Mouse (Mus musculus) gastrocnemius, adult 8-10 months (tissue): ENCODE measurements around the gene Exd2. TPM values are rescaled to one million over a fixed set of nuclear protein-coding genes. Genes with fewer than 3 reads are reported as not detected.

Source experiments
- DNase-seq, 2 experiments: peaks; one replicate each; pipeline ENCODE4 v3.0.0; 2022; ENCODE audit warnings: low spot score in 2 of 2
- total RNA-seq, 4 experiments: library from RNA; stranded (reverse); gene quantifications; 2 replicates each; pipeline ENCODE4 v1.2.4; 2022

Gene Exd2
- total RNA-seq, 4 experiments from 2014 or later = 30.6 to 39.1 (median 34.5) TPM

DNA sequence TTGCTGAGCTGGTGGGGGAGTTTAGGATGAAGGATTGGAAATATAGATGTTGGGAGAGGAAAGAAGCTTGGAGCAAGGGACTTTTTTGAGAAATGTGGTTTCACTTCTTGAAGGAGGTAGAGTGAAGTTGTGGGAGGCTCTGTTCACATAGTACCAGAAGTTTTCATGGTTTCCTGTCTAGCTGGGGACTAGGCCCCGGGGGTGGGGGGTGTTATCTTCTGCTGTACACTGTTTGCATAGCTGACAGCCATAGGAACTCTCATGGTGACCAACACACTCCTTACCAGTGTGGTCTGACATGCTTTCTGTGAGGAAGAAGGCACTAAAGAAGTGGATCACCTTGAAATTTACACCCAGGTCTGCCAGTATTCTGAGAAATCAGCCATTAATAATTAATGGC, 32.8 kb downstream of the Exd2 start:
- DNase-seq = no peak

DNA sequence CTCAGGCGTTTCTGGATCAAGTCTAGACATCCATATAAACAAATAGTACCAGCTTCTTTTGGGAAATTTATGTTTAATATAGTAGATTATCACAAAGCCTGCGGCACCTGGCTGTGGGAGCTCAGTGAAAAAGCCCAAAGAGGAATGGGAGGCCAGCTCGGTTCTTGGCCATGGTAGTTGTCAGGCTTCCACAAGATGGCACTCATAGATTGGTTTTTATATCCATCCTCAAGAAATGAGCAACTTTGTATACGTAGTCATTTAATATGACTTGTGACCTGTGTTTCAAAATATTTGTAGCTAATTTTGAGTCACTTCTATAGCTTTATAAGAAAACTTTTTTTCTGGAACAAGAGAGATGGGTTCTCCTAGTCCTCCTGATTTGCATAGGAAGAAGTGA, 35.5 kb downstream of the Exd2 start:
- no peak for DNase-seq

GRCm38 (mm10) chr12:80500506-80500905, 37.6 kb downstream of the Exd2 start:
- DNase-seq = no peak

DNA sequence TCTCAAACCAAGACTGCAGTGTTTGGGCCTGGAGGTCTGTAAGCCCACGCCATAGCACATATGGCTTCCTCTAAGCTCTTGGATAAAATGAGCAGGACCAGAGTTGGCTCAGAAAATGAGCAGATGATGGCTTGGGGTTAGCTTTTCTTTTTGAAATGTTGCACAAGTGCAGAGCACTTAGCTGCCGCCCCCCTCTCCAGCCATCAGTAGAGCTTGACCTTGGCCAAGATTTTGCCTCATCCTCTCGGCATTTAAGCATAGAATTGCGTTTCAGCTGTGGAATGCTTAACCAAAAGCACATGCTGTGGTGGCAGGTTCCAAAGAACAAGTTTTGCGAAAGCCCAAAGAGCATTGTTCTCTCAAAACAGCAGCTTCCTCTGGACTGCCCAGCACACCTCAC, 41.8 kb downstream of the Exd2 start:
- DNase-seq = peak in 1 of 2 experiments; percentile 17

DNA sequence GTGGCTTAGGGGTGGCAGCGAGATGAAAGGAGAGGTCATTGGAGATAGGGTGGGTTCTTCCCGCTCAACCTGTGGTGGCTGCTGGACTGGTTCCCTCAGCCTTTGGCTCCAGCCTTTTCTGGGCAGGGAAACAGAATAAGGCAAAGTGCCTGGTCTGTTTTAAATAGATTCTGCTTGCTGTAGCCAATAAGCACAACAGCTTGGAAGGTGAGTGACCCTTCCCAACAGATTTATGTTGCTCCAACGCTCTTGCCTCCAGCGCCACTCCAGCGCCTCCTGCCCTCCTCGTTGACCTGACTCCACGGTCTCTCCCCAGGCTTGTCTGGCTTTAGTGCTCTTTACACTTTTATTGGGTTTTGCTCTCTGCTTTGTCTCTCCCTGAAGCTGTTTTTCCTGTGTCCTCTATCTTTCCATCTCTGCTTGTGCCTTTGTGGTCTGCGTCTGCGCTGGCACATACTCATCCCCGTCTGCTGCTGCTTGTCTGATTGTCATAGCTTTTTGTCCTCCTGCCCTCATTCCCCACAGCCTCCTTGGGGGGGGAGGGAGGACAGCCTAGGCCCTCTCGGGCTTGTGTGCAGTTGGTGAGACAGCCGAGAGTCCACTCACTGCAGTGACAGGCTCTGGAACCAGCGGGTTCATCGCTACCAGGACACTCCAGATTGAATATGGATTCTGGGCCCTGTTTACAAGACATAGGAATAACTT, 44.3 kb downstream of the Exd2 start:
- peak; percentile 57 to 64 for DNase-seq

DNA sequence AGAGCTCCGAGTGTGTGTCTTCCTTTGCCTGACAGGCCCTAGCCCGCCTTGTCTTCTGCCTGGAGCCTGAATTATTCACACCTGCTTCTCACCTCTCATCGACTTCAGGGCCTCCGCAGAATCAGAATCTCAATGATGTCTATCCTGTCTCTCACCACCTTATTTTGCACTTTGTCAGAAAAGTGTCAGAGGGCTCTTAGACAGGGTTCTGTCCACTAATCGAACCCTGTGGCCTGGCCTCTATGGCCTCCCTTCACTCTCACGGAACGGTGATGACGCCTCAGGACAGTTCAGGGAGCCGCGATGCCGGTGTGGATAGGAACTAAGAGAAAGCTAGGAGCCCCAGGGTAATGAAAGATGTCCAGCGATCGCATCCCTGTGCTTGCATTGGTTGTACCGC, 55.1 kb downstream of the Exd2 start, which contains the start of gene Galnt16:
Galnt16 (plus strand) TSS at position 301 of the 400 bp plus-strand sequence.
- no peak for DNase-seq

GRCm38 (mm10) chr12:80518393-80518756, 55.5 kb downstream of the Exd2 start:
- no peak for DNase-seq

- no peak for DNase-seq
Measured at GRCm38 (mm10) chr12:80518757-80519620, 56.1 kb downstream of the Exd2 start.

DNA sequence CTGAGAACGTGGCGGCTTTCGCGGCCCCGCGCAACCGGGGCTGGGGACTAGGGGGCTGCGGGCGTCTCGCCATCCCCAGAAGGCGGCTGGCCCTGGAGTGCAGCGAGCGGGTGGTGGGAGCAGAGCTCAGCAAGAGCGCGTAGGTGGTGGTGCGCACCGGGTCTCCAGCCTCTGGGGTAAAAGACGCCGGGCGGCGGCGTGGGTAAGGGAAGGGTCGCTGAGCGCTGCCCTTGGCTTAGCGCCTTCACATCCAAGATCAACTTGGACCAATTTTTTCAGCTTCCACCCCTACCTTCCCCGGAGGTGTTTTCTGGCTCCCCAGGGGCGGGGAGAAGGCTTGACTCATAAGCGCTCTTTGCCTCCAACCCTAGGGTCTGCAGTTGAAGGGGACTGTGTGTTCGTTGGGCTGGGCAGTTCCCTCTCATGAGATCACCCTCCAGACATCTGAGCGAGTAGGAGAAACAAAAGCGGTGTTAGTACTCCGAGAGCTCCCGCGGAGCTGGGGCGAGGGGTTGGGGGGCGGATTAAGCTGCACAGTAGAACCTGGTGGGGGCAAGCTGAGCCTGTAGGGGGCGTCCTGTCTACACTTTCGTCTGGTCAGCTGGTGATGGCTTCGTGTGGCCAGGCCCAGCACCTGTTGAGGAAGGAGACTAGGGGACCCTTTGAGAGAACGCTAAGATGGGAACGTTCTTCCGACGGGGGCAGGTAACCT, 56.9 kb downstream of the Exd2 start:
- peak in 1 of 2 experiments; percentile 15 for DNase-seq

DNA sequence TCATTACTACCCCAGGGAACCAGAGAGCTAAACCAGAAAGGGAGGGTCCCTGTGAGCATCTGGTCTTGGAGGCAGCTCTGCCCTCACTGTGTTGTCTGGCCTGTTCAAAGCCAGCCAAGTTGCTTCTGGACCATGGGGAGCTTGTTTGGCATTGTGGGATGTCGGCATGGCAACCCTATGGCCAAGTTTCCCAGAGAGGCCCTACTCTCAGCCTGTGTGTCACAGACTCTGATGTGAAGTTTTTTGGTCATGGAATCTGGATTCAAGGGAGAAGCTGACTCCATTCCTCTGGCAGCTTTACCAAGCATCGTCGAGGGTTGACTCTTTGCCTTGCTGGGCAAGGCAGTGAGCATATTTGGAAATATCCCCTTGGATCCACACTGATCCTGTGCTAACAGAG, 59.1 kb downstream of the Exd2 start:
- DNase-seq = peak; percentile 33 to 46

DNA sequence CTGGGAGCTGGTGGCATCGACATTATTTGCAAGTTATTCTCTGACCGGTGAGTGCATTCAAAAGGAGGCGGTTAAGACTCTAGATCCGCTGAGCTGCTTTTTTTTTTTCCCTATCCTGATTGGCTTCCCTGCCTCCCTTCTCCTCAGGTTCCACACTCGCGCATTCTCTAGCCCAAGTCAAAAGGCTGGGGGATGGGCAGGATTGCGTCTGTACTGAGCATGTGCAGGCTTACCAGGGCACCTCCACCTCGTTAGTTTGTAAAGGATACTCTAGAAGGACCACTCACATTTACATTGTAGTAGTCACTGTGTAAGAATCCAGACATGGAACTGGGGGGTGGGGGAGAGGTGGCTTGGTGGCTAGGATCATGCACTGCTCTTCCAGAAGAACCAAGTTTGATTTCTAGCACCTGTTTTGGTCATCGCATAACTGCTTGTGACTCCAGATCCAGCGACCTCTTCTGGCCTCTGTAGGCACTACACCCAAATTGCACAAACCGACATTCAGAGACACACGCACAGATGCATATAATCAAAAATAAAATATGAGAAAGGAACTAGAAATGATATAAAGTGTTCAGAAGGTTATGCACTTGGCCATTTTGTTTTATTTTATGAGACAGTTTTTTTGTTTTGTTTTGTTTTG, 61.5 kb downstream of the Exd2 start:
- no peak for DNase-seq

GRCm38 (mm10) chr12:80525513-80525912, 62.6 kb downstream of the Exd2 start:
- DNase-seq = no peak

DNA sequence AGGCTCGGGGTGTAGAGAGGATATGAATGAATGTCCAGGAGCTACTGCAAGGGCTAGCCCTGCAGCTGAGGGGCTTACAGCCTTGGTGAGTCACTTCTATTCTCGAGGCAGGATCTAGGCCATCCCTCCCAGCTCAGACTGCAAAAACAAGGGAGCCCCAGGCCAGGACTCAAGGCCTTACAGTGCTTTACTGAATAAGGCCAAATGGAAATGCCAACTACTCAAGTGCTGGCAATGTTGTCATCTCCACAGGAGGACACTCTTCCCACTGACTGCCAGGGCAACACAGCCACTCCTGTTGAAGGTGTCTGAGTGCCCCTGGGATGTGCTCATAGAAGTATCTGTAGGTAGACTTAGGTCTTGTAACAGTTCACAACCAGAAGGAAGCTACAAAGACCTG, 63.6 kb downstream of the Exd2 start:
- no peak for DNase-seq

- no peak for DNase-seq
Measured at GRCm38 (mm10) chr12:80527727-80528389, 65.0 kb downstream of the Exd2 start.

DNA sequence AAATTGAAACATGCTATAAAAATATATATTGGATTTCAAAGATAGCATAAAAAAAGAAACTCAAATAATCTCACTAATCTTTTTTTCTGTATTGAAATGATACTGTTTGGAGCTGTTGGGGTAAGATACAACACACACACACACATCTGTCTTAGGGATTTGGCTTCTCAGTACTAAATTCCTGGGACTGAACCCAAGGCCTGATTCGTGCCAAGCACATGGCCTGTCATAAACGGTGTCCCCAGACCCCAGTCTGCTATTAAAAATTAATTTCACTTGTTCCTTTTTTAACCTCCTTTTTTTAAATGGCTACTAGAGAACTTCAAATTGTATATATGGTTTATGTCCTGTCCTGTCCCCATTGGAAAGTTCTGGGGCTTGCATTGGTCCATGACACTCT, 67.2 kb downstream of the Exd2 start:
- DNase-seq = no peak

DNA sequence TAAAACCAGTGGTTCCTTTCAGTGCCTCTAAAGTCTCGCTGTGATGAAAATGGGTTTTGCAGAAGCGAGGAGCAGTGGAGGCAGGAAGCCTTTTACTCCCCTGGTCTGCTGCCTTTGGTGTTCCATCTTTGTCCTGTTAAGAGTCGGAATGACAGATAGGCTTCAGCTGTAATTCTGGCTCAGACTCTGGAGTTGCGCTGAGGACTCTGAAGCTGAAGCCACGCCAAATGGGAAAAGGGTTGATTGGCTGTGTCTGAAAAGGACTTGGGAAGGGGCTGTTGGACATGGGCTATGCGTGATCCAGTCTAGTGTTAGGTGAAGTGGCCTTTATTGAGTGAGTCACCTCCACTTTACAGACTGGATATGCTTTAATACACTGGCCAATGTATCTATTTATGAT, 67.7 kb downstream of the Exd2 start:
- no peak for DNase-seq

DNA sequence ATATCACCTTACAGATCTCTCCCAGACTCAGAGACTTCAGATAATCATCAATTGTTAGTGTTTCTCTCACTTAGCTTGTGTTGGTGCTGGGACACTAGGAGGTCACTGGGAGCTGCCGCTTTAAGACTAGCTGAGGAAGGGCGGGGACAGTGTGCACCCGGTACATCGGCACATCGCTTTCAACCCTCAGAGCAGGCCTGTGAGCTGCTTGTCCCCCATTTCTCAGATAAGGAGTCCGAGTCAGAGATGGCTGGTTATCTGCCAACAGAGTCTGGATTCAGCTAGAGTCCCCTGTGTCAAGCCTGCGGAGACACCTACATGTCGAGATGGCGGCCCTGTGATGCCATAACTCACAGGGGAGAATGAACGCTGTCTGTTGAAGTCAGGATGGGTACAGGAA, 68.7 kb downstream of the Exd2 start:
- no peak for DNase-seq

DNA sequence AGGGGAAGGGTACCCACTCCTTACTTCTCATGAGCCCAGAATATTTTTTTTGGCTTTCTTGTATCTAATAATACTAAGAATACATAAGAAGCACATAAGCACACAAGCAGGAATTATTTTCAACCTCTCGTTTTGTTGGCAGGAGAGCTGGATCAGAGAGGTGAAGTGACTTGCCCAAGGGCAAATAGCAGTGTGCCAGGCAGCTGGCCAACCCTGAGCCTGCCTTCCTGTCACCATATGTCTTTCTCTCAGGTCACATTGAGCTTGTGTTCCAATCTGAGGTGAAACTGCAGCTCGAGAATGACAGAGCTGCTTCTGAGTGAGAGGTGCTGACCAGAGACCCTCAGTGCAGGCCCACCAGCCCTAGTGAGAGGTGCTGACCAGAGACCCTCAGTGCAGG, 71.0 kb downstream of the Exd2 start:
- DNase-seq = no peak

DNA sequence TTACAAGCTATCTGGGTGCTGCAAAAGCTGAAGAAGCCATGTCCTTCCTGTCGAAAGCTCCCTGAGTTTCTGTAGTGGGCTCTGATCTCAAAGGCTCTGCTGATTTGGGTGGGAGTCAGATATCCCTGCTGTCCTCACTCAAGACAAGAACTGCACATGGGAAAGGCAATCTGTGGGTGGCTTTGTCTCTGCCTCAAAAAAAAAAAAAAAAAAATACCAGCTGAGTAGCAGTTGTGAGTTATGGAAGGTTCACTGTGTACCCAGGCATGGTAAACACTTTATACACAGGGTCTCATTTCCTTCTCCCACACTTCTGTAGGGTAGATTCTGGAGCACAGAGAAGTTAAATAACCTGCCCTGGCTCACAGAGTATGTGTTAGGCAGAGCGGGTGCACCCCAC, 74.4 kb downstream of the Exd2 start:
- DNase-seq = no peak

- DNase-seq = no peak
Measured at GRCm38 (mm10) chr12:80538311-80538710, 75.4 kb downstream of the Exd2 start.

- no peak for DNase-seq
Measured at GRCm38 (mm10) chr12:80545310-80545709, 82.4 kb downstream of the Exd2 start.
